Mouse (Mus musculus): ENCODE data around the gene Stra8. TPM values are rescaled to one million over a fixed set of nuclear protein-coding genes. Genes with fewer than 3 reads are reported as not detected.

Gene Stra8
- polyA plus RNA-seq, 1 experiment from 2014 or later, result not detected

GRCm38 (mm10) chr6:34921941-34922340, 2.0 kb downstream of the Stra8 start:
- Histone ChIP-seq H3K4me3 (ENCODE audit: low read depth, low read length) (no peak overlapping the region), H3K9ac (ENCODE audit: low read depth, low read length) (no peak overlapping the region), H3K9me3 (replicated peaks; ENCODE audit: control insufficient read depth, low read length, poor library complexity, severe bottlenecking) (no peaks in the 10 kb centered on the region), H3K27me3 (ENCODE audit: control insufficient read depth, insufficient read depth, low read depth, low read length) (no peaks in the 10 kb centered on the region), H3K4me1 (ENCODE audit: control insufficient read depth, insufficient read depth, low read length) (no peaks in the 10 kb centered on the region), H3K27ac (ENCODE audit: low read length) (no peak overlapping the region), H3K36me3 (ENCODE audit: control insufficient read depth, insufficient read depth, low read length) (no peaks in the 10 kb centered on the region), H3K4me2 (ENCODE audit: low read length) (no peak overlapping the region)
- ATAC-seq, result no peak
- WGBS, result 59% methylated on average over 13 of the region's 14 CpGs

GRCm38 (mm10) chr6:34927156-34927555, 7.2 kb downstream of the Stra8 start:
- Histone ChIP-seq H3K9me3 (replicated peaks; ENCODE audit: control insufficient read depth, low read length, poor library complexity, severe bottlenecking) (no peaks in the 10 kb centered on the region), H3K9ac (ENCODE audit: low read depth, low read length) (no peak overlapping the region), H3K4me3 (ENCODE audit: low read depth, low read length) (no peak overlapping the region), H3K4me1 (ENCODE audit: control insufficient read depth, insufficient read depth, low read length) (no peaks in the 10 kb centered on the region), H3K4me2 (ENCODE audit: low read length) (no peak overlapping the region), H3K27me3 (ENCODE audit: control insufficient read depth, insufficient read depth, low read depth, low read length) (no peaks in the 10 kb centered on the region), H3K27ac (ENCODE audit: low read length) (no peak overlapping the region), H3K36me3 (ENCODE audit: control insufficient read depth, insufficient read depth, low read length) (no peaks in the 10 kb centered on the region)
- ATAC-seq, result no peak
- WGBS, result 40% methylated on average over 4 of the region's 4 CpGs

DNA sequence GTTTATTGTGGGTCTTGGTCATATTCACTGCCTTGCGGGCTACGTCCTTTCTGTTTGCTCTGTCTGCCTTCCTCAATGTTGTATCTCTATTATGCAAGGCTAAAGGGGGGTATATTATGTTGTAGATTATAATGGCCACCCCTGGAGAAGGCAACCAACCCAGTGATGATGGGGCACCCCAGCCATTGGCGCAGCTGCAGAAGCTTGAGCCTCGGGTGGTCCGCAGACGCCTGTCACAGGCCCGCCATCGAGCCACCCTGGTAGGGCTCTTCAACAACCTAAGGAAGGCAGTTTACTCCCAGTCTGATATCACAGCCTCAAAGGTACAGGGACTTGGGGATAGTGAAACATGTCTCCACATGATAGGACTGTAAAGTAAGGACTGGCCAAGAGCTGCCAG, 7.6 kb downstream of the Stra8 start:
- Histone ChIP-seq H3K36me3 (ENCODE audit: control insufficient read depth, insufficient read depth, low read length) (no peaks in the 10 kb centered on the region), H3K27ac (ENCODE audit: low read length) (no peak overlapping the region), H3K4me2 (ENCODE audit: low read length) (no peak overlapping the region), H3K27me3 (ENCODE audit: control insufficient read depth, insufficient read depth, low read depth, low read length) (no peaks in the 10 kb centered on the region), H3K9ac (ENCODE audit: low read depth, low read length) (no peak overlapping the region), H3K4me1 (ENCODE audit: control insufficient read depth, insufficient read depth, low read length) (no peaks in the 10 kb centered on the region), H3K9me3 (replicated peaks; ENCODE audit: control insufficient read depth, low read length, poor library complexity, severe bottlenecking) (no peaks in the 10 kb centered on the region), H3K4me3 (ENCODE audit: low read depth, low read length) (no peak overlapping the region)
- ATAC-seq, result no peak
- WGBS, result 96% methylated on average over 8 of the region's 8 CpGs

GRCm38 (mm10) chr6:34932633-34933032, 12.7 kb downstream of the Stra8 start:
- Histone ChIP-seq H3K36me3 (ENCODE audit: control insufficient read depth, insufficient read depth, low read length) (no peaks in the 10 kb centered on the region), H3K9ac (ENCODE audit: low read depth, low read length) (no peak overlapping the region), H3K27me3 (ENCODE audit: control insufficient read depth, insufficient read depth, low read depth, low read length) (no peaks in the 10 kb centered on the region), H3K4me1 (ENCODE audit: control insufficient read depth, insufficient read depth, low read length) (no peaks in the 10 kb centered on the region), H3K4me2 (ENCODE audit: low read length) (no peak overlapping the region), H3K27ac (ENCODE audit: low read length) (no peak overlapping the region), H3K9me3 (replicated peaks; ENCODE audit: control insufficient read depth, low read length, poor library complexity, severe bottlenecking) (no peaks in the 10 kb centered on the region), H3K4me3 (ENCODE audit: low read depth, low read length) (no peak overlapping the region)
- ATAC-seq, result no peak
- 94% methylated on average over 1 of the region's 1 CpGs for whole genome bisulfite sequencing

GRCm38 (mm10) chr6:34936743-34937142, 16.8 kb downstream of the Stra8 start:
- H3K27me3 ChIP-seq (ENCODE audit: control insufficient read depth, insufficient read depth, low read depth, low read length), result no peaks in the 10 kb centered on the region
- H3K4me3 ChIP-seq (ENCODE audit: low read depth, low read length), result no peak overlapping the region
- no peaks in the 10 kb centered on the region for H3K4me1 ChIP-seq (ENCODE audit: control insufficient read depth, insufficient read depth, low read length)
- 82% methylated on average over 5 of the region's 5 CpGs for WGBS
- no peak overlapping the region for H3K9ac ChIP-seq (ENCODE audit: low read depth, low read length)
- no peak for ATAC-seq
- H3K4me2 ChIP-seq (ENCODE audit: low read length), result no peak overlapping the region
- H3K9me3 ChIP-seq (replicated peaks; ENCODE audit: control insufficient read depth, low read length, poor library complexity, severe bottlenecking), result no peaks in the 10 kb centered on the region
- no peak overlapping the region for H3K27ac ChIP-seq (ENCODE audit: low read length)
- no peaks in the 10 kb centered on the region for H3K36me3 ChIP-seq (ENCODE audit: control insufficient read depth, insufficient read depth, low read length)

DNA sequence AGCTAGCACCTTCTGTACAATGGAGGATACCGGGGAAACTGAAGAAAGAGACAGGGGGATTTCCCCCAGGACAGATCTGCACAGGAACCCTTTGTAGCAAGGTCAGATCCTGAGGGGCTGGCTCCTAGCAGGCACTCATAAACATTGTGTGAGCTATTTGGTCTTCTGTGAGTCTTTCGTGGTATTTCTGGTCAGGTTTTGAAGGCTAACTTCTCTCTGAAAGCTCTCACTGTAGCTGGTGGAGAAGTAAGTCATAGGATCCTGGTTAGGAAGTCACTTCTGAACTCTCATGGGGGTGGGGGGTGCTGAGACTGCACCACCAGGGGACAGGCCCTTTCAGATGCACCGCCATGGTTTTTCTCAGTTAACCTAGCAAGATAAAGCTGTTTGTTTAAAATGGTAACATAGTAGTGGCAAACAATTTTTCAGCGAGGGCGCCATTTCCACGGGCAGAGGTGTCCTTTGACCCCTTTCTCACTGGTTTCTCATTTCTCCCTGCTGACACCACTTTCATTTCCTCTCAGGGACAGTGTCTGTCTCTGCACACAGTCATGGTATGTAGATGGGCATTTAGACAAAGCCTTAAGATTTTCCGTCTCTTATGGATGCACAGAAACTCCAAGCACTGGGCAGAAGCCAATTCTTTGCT, 18.4 kb downstream of the Stra8 start:
- Histone ChIP-seq H3K27me3 (ENCODE audit: control insufficient read depth, insufficient read depth, low read depth, low read length) (no peaks in the 10 kb centered on the region), H3K9ac (ENCODE audit: low read depth, low read length) (no peak overlapping the region), H3K4me2 (ENCODE audit: low read length) (no peak overlapping the region), H3K27ac (ENCODE audit: low read length) (no peak overlapping the region), H3K9me3 (replicated peaks; ENCODE audit: control insufficient read depth, low read length, poor library complexity, severe bottlenecking) (no peaks in the 10 kb centered on the region), H3K36me3 (ENCODE audit: control insufficient read depth, insufficient read depth, low read length) (no peaks in the 10 kb centered on the region), H3K4me3 (ENCODE audit: low read depth, low read length) (no peak overlapping the region), H3K4me1 (ENCODE audit: control insufficient read depth, insufficient read depth, low read length) (no peaks in the 10 kb centered on the region)
- WGBS, result 75% methylated on average over 7 of the region's 7 CpGs
- no peak for ATAC-seq

- Histone ChIP-seq H3K27ac (ENCODE audit: low read length) (no peak overlapping the region), H3K4me3 (ENCODE audit: low read depth, low read length) (no peak overlapping the region), H3K27me3 (ENCODE audit: control insufficient read depth, insufficient read depth, low read depth, low read length) (no peaks in the 10 kb centered on the region), H3K4me2 (ENCODE audit: low read length) (no peak overlapping the region), H3K4me1 (ENCODE audit: control insufficient read depth, insufficient read depth, low read length) (no peaks in the 10 kb centered on the region), H3K9me3 (replicated peaks; ENCODE audit: control insufficient read depth, low read length, poor library complexity, severe bottlenecking) (no peaks in the 10 kb centered on the region), H3K36me3 (ENCODE audit: control insufficient read depth, insufficient read depth, low read length) (no peaks in the 10 kb centered on the region), H3K9ac (ENCODE audit: low read depth, low read length) (no peak overlapping the region)
- ATAC-seq, result no peak
- 48% methylated on average over 4 of the region's 4 CpGs for WGBS
Measured at GRCm38 (mm10) chr6:34938929-34939325, 19.0 kb downstream of the Stra8 start.

DNA sequence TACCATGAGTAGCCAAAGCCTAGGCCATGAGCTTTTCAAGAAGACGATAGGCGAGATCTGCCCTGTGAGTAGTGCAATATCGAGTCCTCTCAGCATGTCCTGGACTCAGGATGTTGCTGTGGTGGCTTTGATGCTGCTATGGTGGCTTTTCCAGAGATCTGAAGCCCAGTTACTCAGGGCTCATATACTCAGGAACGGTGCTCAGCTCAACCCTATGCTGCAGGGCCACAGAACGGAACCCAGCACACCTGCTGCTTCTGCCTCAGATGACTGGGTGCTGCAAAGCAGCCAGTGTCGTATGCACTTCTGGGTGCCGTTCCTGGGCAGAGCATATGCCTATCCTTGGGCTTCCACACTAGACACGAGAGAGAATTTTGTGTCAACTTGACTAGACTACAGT, 19.5 kb downstream of the Stra8 start:
- no peaks in the 10 kb centered on the region for H3K4me1 ChIP-seq (ENCODE audit: control insufficient read depth, insufficient read depth, low read length)
- no peak overlapping the region for H3K4me2 ChIP-seq (ENCODE audit: low read length)
- no peaks in the 10 kb centered on the region for H3K36me3 ChIP-seq (ENCODE audit: control insufficient read depth, insufficient read depth, low read length)
- 93% methylated on average over 8 of the region's 8 CpGs for WGBS
- no peaks in the 10 kb centered on the region for H3K9me3 ChIP-seq (replicated peaks; ENCODE audit: control insufficient read depth, low read length, poor library complexity, severe bottlenecking)
- H3K4me3 ChIP-seq (ENCODE audit: low read depth, low read length), result no peak overlapping the region
- H3K27me3 ChIP-seq (ENCODE audit: control insufficient read depth, insufficient read depth, low read depth, low read length), result no peaks in the 10 kb centered on the region
- no peak overlapping the region for H3K9ac ChIP-seq (ENCODE audit: low read depth, low read length)
- ATAC-seq, result no peak
- no peak overlapping the region for H3K27ac ChIP-seq (ENCODE audit: low read length)

GRCm38 (mm10) chr6:34941496-34941895, 21.5 kb downstream of the Stra8 start:
- no peak overlapping the region for H3K27ac ChIP-seq (ENCODE audit: low read length)
- H3K36me3 ChIP-seq (ENCODE audit: control insufficient read depth, insufficient read depth, low read length), result no peaks in the 10 kb centered on the region
- H3K4me2 ChIP-seq (ENCODE audit: low read length), result no peak overlapping the region
- no peaks in the 10 kb centered on the region for H3K27me3 ChIP-seq (ENCODE audit: control insufficient read depth, insufficient read depth, low read depth, low read length)
- 79% methylated on average over 2 of the region's 2 CpGs for WGBS
- H3K4me1 ChIP-seq (ENCODE audit: control insufficient read depth, insufficient read depth, low read length), result no peaks in the 10 kb centered on the region
- no peaks in the 10 kb centered on the region for H3K9me3 ChIP-seq (replicated peaks; ENCODE audit: control insufficient read depth, low read length, poor library complexity, severe bottlenecking)
- no peak overlapping the region for H3K9ac ChIP-seq (ENCODE audit: low read depth, low read length)
- ATAC-seq, result no peak
- no peak overlapping the region for H3K4me3 ChIP-seq (ENCODE audit: low read depth, low read length)

All from midbrain, embryonic 16.5 days (tissue).